Mouse (Mus musculus): ENCODE data around the gene Gm20388. TPM values are rescaled to one million over a fixed set of nuclear protein-coding genes. Genes with fewer than 3 reads are reported as not detected.

Gm20388 gene
- total RNA-seq, 2 experiments from 2014 or later: 10.3 to 10.6 TPM

DNA sequence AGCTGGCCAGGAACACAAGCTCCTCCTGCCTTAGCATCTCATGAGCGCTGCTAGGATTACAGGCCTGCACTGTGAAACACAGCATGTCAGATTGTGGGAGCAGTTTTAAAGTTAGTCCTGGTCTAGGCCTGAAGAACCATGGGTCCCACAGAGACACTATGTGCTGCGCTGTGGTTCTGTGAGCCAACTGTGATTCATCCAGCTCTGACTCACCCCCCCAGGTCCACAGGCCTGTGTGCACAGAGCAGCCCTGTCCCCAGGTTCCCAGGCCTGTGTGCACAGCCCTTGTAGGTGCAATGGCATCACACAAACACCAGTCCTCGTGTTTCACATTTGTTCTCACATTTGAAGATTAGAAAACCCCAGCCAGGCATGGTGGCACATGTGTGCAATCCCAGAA, 4420.5 kb downstream of the Gm20388 start:
- no peak for DNase-seq (ENCODE audit: low spot score in 2 of 2)
- intact Hi-C loops (cut with DNase I): no loop called here

DNA sequence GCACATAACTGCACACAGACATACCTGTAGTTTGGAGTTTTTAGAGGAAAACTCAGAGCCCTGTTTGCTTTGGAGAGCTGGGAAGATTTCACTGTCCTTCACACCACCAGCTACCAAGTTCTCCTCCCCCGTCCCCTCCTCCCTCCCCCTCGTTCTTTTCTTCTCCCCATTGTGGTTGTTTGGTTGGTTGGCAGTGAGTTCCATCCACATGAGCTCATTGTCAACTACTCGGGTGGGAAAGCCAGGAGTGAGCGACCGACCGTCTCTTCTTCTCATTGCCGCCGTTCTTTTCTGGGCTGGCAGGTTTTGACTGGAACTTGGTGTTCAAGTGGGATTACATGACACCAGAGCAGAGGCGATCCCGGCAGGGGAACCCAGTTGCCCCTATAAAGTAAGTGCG, 4421.1 kb downstream of the Gm20388 start:
- intact Hi-C loops (cut with DNase I): no loop called here
- no peak for DNase-seq (ENCODE audit: low spot score in 2 of 2)

DNA sequence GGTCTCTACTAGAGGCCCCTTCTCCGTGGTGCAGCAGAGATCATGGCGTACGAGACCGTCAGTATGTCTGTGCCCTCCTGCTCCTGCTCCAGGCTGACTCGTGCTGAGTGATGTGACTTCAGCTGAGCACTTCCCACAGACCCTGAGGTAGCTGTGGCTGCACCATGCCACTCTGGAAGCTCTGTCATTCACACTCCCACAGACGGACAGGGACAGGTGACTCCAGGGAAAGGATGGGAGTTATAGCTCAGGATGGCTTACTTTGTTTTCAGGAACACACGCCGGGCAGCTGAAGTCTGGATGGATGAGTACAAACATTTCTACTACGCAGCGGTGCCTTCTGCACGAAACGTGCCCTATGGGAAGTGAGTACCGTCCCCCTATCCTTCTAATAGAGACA, 4425.7 kb downstream of the Gm20388 start:
- DNase-seq (ENCODE audit: low spot score in 2 of 2): no peak
- intact Hi-C loops (cut with DNase I): no loop called here

DNA sequence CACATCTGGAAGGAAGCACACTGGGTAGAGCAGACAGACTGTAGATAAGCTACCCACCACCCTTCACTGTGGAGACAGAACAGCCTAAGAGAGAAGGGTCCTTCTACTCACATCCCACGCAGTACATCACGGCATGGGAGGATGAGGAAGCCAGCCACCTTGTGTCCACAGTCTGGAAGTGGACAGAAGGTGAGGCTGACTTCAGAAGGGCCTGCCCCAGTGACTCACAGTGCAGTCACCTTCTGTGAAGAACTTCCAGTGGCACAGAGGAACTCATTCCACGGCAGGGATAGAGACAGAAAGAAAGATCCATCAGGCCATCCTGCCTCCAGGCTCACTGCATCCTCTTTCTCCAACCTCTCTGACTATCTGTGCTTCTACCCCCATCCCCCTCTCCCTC, 4429.1 kb downstream of the Gm20388 start:
- no peak for DNase-seq (ENCODE audit: low spot score in 2 of 2)

DNA sequence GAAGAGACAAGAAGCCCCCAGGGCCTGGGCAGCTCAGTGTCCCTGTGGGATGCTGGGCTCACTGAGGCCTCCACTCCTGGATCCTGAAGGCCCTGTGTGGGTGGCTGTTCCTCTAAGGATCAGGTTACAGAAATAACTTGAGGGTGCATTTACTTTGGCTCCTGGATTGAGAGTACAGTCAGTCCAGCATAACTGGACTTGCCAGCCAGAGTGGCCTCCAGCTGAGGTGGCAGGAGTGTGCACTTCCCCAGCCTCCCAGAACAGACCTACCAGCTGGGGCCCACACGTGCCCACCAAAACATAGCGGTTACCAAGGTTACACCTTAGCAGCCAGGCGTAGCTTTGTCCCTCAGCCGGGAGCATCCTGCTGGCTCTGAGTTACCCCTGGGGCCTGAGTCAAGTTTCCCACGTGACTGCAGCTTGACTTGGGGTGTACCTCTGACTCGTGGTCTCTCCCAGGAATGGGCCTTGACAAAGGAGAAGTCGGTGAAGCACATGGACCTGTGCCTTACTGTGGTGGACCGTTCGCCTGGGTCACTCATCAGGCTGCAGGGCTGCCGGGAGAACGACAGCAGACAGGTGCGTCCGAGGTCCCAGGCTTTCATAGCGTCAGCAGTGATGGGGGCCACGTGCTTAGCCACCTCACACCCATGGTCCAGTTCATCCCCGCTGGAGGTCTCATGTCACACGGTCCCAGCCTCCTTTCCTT, 4429.9 kb downstream of the Gm20388 start:
- DNase-seq (ENCODE audit: low spot score in 2 of 2): no peak
- intact Hi-C loops (cut with DNase I): loop anchor here (10.0 kb wide), 1 partner anchor 416 kb away; no protein-coding TSS in a partner anchor

More for the DNA sequence above, 4429.1 kb downstream of the Gm20388 start:
- intact Hi-C loops (cut with DNase I): loop anchor here (10.0 kb wide), 1 partner anchor 415 kb away; no protein-coding TSS in a partner anchor

DNA sequence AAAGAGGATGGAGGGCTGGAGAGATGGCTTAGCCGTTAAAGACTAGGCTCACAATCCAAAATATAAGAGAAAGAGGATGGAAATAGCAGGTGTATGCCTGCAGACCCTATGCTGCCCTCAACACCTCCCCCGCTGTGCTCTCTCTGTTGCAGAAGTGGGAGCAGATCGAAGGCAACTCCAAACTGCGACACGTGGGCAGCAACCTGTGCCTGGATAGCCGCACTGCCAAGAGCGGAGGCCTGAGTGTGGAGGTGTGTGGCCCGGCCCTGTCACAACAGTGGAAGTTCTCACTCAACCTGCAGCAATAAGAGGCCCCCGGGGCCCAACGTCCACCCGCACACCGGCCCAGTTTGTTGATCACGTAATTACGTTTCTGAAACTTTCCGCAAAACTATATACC, 4432.5 kb downstream of the Gm20388 start:
- intact Hi-C loops (cut with DNase I): loop anchor here (10.0 kb wide), 1 partner anchor 418 kb away; no protein-coding TSS in a partner anchor
- DNase-seq (ENCODE audit: low spot score in 2 of 2): peak in 1 of 2 experiments; percentile 48

GRCm38 (mm10) chr8:124343991-124344390, 4433.4 kb downstream of the Gm20388 start:
- DNase-seq (ENCODE audit: low spot score in 2 of 2): no peak
- intact Hi-C loops (cut with DNase I): loop anchor here (10.0 kb wide), 1 partner anchor 419 kb away; no protein-coding TSS in a partner anchor

GRCm38 (mm10) chr8:124345098-124345497, 4434.5 kb downstream of the Gm20388 start:
- DNase-seq (ENCODE audit: low spot score in 2 of 2): no peak
- intact Hi-C loops (cut with DNase I): loop anchor here (5.0 to 10.0 kb wide), 2 partner anchors 113 to 420 kb away; partner anchors contain the start of gene Galnt2

DNA sequence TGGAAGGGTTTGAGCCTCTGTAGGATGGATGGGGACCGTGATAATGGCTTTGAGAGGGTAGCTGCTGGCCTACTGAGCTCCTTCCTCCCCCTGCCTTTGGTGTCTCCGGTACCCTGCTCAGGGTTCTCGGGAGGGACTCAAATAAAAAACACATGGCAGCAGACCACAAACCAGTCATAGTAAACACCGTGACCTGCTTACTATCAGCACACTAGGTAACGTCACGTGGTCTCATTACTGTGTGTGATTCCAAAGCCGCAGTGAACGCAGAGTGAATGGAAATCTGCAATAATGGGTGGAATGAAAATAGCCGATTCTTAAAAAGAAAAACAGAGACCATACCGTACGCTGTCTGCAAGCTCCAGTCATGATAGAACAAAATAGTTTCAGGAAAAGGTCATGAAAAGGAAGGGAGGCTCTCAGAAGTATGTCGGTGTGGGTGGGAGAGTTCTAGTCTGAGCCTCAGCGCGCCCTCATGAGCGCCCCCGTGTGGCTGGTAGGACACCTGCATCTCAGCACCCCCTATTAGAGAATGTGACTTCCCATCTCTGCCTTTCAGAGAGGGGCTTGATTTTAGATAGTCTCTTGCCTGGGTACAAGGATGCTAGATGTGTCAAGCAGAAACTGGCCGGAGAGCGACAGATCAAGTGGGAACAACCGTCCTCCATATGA, 4436.3 kb downstream of the Gm20388 start:
- intact Hi-C loops (cut with DNase I): loop anchor here (5.0 to 10.0 kb wide), 2 partner anchors 115 to 422 kb away; partner anchors contain the start of gene Galnt2
- DNase-seq (ENCODE audit: low spot score in 2 of 2): peak; percentile 33 to 46

- no peak for DNase-seq (ENCODE audit: low spot score in 2 of 2)
- intact Hi-C loops (cut with DNase I): loop anchor here (5.0 to 10.0 kb wide), 2 partner anchors 116 to 423 kb away; partner anchors contain the start of gene Galnt2
Observed at GRCm38 (mm10) chr8:124348087-124348486, 4437.4 kb downstream of the Gm20388 start.

- intact Hi-C loops (cut with DNase I): loop anchor here (1.0 to 10.0 kb wide), 3 partner anchors 117 to 425 kb away; partner anchors contain the start of gene Galnt2
- DNase-seq (ENCODE audit: low spot score in 2 of 2): peak; percentile 75 to 83
Observed at GRCm38 (mm10) chr8:124349663-124350062, 4439.0 kb downstream of the Gm20388 start.

- intact Hi-C loops (cut with DNase I): no loop called here
- no peak for DNase-seq (ENCODE audit: low spot score in 2 of 2)
Observed at GRCm38 (mm10) chr8:124351636-124352035, 4441.0 kb downstream of the Gm20388 start.

- intact Hi-C loops (cut with DNase I): no loop called here
- DNase-seq (ENCODE audit: low spot score in 2 of 2): no peak
Observed at GRCm38 (mm10) chr8:124360911-124361310, 4450.3 kb downstream of the Gm20388 start.

GRCm38 (mm10) chr8:124361773-124362427, 4451.3 kb downstream of the Gm20388 start:
- intact Hi-C loops (cut with DNase I): no loop called here
- DNase-seq (ENCODE audit: low spot score in 2 of 2): no peak

DNA sequence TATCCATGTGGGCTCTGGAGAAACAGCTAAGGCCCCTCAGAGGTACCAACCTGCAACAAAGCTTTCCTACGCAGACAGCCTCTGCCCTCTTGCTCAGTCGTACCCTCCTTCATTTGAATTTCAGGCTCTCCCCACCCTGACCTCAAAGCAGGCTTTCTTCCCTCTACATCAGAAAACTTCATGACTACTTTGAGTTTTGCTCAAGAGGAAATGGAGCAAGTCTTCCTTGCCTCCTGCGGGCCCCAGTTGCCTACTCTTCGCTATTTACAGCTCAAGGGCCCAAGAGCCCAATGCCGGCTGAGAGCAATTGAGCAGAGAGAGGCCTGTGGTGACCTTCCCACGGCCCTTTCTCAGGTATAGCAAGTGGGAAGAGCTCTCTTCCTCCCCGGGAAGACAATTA, 4451.9 kb downstream of the Gm20388 start:
- no peak for DNase-seq (ENCODE audit: low spot score in 2 of 2)
- intact Hi-C loops (cut with DNase I): no loop called here

GRCm38 (mm10) chr8:124363337-124363736, 4452.7 kb downstream of the Gm20388 start:
- intact Hi-C loops (cut with DNase I): no loop called here
- no peak for DNase-seq (ENCODE audit: low spot score in 2 of 2)

GRCm38 (mm10) chr8:124368213-124368612, 4457.6 kb downstream of the Gm20388 start:
- intact Hi-C loops (cut with DNase I): no loop called here
- DNase-seq (ENCODE audit: low spot score in 2 of 2): peak in 1 of 2 experiments; percentile 62

DNA sequence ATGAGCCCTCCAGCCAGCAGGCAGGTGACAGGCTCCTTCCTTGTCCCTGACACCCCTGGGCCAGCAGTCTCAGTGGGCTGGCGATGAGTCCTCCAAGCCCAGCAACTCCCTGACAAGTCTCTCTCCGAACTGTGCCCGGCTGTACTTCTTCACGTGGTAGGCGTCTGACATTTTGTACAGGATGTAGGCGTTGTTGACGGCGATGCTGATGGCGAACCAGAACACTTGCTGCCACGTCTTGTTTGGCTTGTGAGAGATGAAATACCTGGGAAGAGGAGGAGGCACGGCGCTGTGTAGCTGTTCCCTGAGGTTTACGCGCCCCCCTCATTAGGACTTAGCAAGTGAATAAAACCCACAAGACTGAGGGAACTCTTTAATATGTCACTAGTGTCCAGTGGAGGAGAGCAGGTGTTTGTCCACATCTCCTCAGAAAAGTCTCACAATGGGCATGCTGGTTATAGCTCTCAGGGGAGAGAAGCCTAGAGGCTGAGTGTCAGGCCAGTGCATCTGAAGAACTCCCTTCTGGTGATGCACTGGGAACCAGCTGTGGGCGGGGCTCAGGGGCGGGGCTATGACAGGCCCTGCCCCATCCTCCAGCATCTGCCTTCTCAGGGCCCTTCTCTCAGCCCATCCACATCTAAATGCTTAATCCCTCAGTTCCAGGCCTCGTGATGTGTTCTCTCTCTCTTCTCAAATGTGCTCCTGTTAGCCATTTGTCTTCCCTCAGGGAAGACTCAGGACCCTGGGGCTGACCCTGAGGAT, 4460.0 kb downstream of the Gm20388 start:
- intact Hi-C loops (cut with DNase I): no loop called here
- DNase-seq (ENCODE audit: low spot score in 2 of 2): no peak

DNA sequence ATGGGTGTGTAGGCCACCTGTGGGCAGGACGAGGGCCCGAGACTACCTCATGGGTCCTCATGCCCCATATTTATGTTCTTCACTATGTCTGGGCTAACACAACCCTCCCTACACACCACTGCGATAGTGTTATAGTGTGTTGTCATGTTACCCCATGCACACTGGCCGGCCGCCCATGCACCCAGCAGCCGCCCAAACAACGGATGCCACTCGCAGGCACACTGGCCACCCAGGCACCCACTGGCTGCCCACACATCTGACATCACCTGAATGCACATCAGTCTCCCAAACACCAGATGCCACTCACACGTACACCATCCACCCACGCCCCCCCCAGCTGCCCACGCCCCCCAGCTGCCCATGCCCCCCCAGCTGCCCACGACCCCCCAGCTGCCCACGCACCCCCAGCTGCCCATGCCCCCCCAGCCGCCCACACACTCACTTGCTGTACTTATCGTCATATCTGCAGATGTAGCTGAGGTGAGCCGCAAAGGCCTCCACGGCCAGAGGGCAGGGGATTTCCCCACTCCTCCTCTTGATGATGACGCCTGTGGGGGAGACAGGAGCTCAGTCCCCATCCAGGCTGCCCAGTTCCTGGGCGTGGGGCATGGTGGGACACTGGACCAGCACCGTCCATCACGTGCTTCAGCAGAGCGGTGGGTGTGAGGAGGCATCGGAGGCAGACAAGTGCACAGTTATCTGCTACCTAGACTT, 4460.9 kb downstream of the Gm20388 start:
- intact Hi-C loops (cut with DNase I): no loop called here
- no peak for DNase-seq (ENCODE audit: low spot score in 2 of 2)
